Mouse (Mus musculus) hindbrain, embryonic 16.5 days (tissue): ENCODE data around the gene Lrrc15. TPM values are rescaled to one million over a fixed set of nuclear protein-coding genes. Genes with fewer than 3 reads are reported as not detected.

Experiments used
- ATAC-seq: fragments of 200-750 bp; cut with Nextera tagmentation; 2 replicates; pipeline ENCODE4 v1.8.0; 2017; ENCODE audit warnings: moderate TSS enrichment, moderate library complexity
- H3K27ac ChIP-seq: fragments of 300-500 bp; sonication (generic); 2 replicates; pipeline ENCODE4 v1.5.1; 2014; ENCODE audit warnings: low read depth, mild to moderate bottlenecking, control low read depth, low read length, moderate library complexity
- H3K27me3 ChIP-seq: fragments of 300-500 bp; sonication (generic); replicated peaks from 2 replicates; pipeline ENCODE4 v1.6.1; 2014; ENCODE audit warnings: low read length; ENCODE audit not compliant: control insufficient read depth, insufficient read depth
- H3K36me3 ChIP-seq: fragments of 300-500 bp; sonication (generic); 2 replicates; pipeline ENCODE4 v1.6.1; 2014; ENCODE audit warnings: mild to moderate bottlenecking, low read length, moderate library complexity, mixed read lengths; ENCODE audit not compliant: control insufficient read depth, insufficient read depth
- H3K4me1 ChIP-seq: fragments of 300-500 bp; sonication (generic); 2 replicates; pipeline ENCODE4 v1.6.1; 2014; ENCODE audit warnings: low read depth, low read length; ENCODE audit not compliant: control insufficient read depth, insufficient read depth
- H3K4me2 ChIP-seq: fragments of 300-500 bp; sonication (generic); 2 replicates; pipeline ENCODE4 v1.6.1; 2014; ENCODE audit warnings: mild to moderate bottlenecking, low read length, control low read depth, moderate library complexity
- H3K4me3 ChIP-seq: fragments of 300-500 bp; sonication (generic); 2 replicates; pipeline ENCODE4 v1.5.1; 2014; ENCODE audit warnings: mild to moderate bottlenecking, low read length, control low read depth, moderate library complexity
- H3K9ac ChIP-seq: fragments of 300-500 bp; sonication (generic); 2 replicates; pipeline ENCODE4 v1.6.1; 2014; ENCODE audit warnings: low read depth, mild to moderate bottlenecking, control low read depth, low read length, moderate library complexity
- H3K9me3 ChIP-seq: fragments of 300-500 bp; sonication (generic); 2 replicates; pipeline ENCODE4 v1.6.1; 2014; ENCODE audit warnings: mild to moderate bottlenecking, low read length, moderate library complexity; ENCODE audit not compliant: control insufficient read depth
- WGBS: fragments of 180-500 bp; shearing (Covaris S2); extraction: QIAGEN DNeasy Blood & Tissue Kit; methylation state at CpG from one replicate; pipeline ENCODE4 v1.1.7; 2014; 5-methylcytosine and 5-hydroxymethylcytosine counted together
- polyA plus RNA-seq: library from polyadenylated mRNA; unstranded; fragments of >200 nt; fragmentation: Nextera tagmentation; extraction: Ambion mirVana; gene quantifications from 2 replicates; pipeline ENCODE4 v1.2.1, GENCODE M21; 2015

Lrrc15 gene
- polyA plus RNA-seq, 1 experiment from 2014 or later, result 0.40 TPM

DNA sequence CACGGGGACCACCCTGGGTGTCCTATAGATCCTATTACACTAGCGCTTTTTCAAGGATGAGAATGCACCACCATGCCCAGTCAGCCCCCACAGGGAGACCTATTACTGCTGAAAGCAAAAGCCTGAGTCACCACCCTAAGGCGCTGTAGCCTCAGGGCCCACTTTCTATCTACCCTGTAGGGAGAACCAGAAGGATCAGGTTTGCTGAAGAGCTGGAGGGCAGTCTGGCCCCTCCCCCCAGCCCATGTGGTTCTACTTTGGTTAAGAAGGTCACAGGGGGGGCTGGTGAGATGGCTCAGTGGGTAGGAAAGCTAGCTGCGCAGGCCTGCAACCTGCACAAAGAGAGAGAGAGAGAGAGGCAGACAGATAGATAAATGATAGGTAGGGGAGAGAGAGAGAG, 2.6 kb upstream of the Lrrc15 start:
- H3K36me3 ChIP-seq, result no peaks in the 10 kb centered on the region
- WGBS, result 63% methylated on average over 4 of the region's 4 CpGs
- H3K4me3 ChIP-seq, result no peak overlapping the region
- peaks cover 12% of the 10 kb centered on the region for H3K4me1 ChIP-seq
- no peak overlapping the region for H3K9ac ChIP-seq
- no peak overlapping the region for H3K27ac ChIP-seq
- peaks cover 22% of the 10 kb centered on the region for H3K27me3 ChIP-seq
- H3K4me2 ChIP-seq, result no peak overlapping the region
- ATAC-seq, result no peak
- H3K9me3 ChIP-seq, result no peaks in the 10 kb centered on the region

DNA sequence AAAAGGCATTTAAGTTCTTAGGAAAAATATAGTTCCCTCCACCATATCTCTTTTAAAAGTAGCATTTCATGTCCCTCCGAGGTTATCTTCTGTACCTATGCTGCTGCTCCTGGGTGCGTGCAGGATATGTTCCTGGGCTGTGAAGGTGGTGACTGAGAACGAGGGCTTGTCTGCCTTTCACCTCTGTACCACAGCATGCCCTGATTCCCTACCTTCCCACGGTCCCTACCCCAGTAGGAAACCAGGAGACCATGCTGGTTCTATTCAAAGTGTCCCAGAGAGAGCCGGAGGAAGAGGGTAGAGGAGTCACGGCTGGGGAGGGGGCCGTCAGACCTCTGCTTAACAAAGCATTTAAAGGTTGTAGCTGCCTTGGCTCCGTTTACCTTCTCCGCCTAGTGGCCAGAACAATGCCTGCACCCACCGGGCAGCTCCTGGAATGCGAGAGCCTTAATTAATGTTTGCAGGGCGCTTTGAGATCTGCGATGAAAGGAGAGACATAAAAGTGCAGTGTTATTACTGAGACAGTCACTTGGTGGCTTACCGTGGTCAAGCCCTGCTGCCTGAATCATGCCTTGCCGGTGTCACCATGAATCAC, 784 bp upstream of the Lrrc15 start:
- peaks cover 22% of the 10 kb centered on the region for H3K27me3 ChIP-seq
- H3K4me1 ChIP-seq, result peaks cover 7% of the 10 kb centered on the region
- peak overlapping the region; percentile 48 for H3K4me2 ChIP-seq
- no peaks in the 10 kb centered on the region for H3K9me3 ChIP-seq
- H3K36me3 ChIP-seq, result no peaks in the 10 kb centered on the region
- no peak overlapping the region for H3K27ac ChIP-seq
- peak; percentile 67 for ATAC-seq
- peak overlapping the region; percentile 16 for H3K4me3 ChIP-seq
- H3K9ac ChIP-seq, result no peak overlapping the region
- WGBS, result 2% methylated on average over 15 of the region's 15 CpGs

DNA sequence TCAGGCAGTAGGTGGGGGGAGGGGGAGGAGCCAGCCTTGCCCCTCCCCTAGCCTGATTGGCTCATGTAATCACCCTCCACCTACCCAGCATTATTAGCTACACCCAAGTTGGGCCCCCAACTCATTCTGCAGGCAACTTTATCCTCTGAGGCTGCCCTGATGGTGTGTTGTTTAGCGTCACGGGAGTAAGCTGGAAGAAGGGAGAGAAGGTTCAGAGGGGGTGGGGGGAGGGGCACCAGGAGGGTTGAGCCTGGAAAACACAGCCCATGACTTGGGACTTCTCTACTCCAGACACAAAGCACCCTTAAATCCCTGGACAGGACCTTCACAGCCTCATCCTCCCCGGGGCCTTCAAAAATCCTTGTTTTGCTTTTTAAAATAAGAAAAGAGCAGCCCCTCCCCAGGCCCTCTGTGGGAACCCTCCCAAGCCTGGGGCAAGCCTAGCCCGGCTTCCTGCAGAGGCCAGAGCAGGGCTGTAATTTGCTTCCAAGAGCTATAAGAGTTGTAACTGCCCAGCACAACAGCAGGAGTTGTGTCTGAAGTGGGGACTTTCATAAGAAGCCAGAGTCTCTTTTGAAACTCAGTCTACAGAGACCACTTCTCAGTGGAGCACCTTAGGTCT, 2.3 kb downstream of the Lrrc15 start:
- no peak overlapping the region for H3K27ac ChIP-seq
- H3K9ac ChIP-seq, result no peak overlapping the region
- H3K4me2 ChIP-seq, result no peak overlapping the region
- H3K27me3 ChIP-seq, result peaks cover 22% of the 10 kb centered on the region
- WGBS, result 19% methylated on average over 4 of the region's 4 CpGs
- H3K4me1 ChIP-seq, result peaks cover 7% of the 10 kb centered on the region
- H3K9me3 ChIP-seq, result no peaks in the 10 kb centered on the region
- no peak overlapping the region for H3K4me3 ChIP-seq
- no peak for ATAC-seq
- no peaks in the 10 kb centered on the region for H3K36me3 ChIP-seq

DNA sequence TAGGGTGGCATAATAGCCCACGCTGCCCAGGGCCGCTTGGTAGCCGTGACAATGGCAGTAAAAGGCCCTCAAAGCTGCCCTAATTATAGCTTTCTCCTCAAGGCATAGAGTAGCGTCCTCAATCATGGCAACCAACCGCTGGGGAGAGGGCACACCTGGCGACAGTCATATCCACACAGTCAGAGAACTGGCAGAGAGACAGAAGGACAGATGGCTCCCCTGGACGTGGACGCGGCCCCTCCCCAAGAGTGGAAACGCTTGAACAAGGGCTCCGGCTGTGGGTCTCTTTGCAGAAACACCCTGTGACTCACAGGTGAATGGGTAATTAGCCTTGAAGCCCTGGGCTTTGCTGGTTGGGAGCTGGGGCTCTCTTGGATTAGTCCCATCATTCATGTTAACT, 4.7 kb downstream of the Lrrc15 start:
- peaks cover 15% of the 10 kb centered on the region for H3K27me3 ChIP-seq
- no peak overlapping the region for H3K4me3 ChIP-seq
- peaks cover 4% of the 10 kb centered on the region for H3K4me1 ChIP-seq
- H3K9ac ChIP-seq, result no peak overlapping the region
- 64% methylated on average over 11 of the region's 11 CpGs for WGBS
- H3K4me2 ChIP-seq, result no peak overlapping the region
- no peaks in the 10 kb centered on the region for H3K9me3 ChIP-seq
- no peak overlapping the region for H3K27ac ChIP-seq
- ATAC-seq, result no peak
- no peaks in the 10 kb centered on the region for H3K36me3 ChIP-seq

DNA sequence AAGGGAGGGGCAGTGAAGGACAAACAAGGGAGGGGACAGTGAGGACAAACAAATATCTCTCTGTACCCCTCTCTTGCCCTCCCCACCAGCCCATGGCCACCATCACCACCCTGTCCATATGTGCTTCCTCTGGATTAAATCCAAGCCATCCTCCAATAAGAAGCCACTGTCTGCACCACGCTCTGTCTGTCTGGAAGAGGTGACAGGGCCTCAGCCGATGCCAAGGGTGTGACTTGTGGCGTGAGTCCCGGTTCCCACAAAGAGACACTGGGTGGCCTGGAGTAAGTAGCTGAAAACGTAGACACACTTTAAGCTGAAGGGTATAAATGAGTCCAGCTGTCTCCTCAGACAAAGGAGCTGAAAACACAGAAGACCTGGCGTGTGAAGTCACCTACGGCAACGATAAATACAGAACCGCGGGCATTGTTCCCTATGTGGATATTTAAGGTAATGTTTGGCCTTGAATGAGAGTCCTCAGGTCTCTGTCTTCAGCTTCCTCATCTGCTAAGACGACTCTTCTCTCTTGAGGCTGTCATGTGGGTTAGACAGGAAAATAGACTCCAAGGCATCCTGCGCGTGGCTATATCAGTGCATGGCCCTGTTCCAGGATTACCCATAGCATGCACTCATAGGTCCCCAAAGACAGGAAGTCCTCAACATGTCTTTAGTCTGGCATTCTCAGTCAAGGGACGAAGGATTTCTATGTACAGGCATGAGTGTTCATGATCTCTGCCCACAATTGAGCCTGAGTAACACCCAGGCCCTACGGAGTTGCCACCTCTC, 7.3 kb downstream of the Lrrc15 start:
- Histone ChIP-seq H3K9ac (no peak overlapping the region), H3K4me1 (peaks cover 5% of the 10 kb centered on the region; the same call in 1 of the 2 replicates), H3K4me3 (no peak overlapping the region), H3K36me3 (no peaks in the 10 kb centered on the region), H3K27me3 (no peaks in the 10 kb centered on the region), H3K27ac (no peak overlapping the region), H3K4me2 (no peak overlapping the region), H3K9me3 (no peaks in the 10 kb centered on the region)
- 69% methylated on average over 15 of the region's 15 CpGs for WGBS
- no peak for ATAC-seq

DNA sequence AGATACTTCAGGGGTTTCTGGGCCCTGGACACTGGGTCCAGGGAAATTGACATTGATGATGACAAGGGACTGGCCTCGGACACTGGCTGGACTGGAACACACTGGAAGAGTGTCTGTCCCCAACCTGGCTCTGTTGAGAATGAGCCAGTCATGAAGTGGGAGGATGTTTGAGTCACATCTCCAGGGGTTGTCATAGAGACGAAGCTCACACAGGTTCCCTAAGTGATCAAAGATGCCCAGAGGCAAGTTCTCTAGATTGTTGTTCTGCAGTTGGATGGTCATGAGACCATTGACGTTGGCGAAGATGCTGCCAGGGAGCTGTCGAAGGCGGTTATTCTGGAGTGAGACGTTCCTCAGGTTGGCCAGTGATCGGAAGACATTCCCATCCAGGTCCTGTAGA, 10.0 kb downstream of the Lrrc15 start:
- WGBS, result 91% methylated on average over 8 of the region's 8 CpGs
- Histone ChIP-seq H3K9me3 (no peaks in the 10 kb centered on the region), H3K27ac (no peak overlapping the region), H3K27me3 (no peaks in the 10 kb centered on the region), H3K4me1 (peaks cover 5% of the 10 kb centered on the region; the same call in 1 of the 2 replicates), H3K9ac (no peak overlapping the region), H3K4me2 (no peak overlapping the region), H3K36me3 (no peaks in the 10 kb centered on the region), H3K4me3 (no peak overlapping the region)
- no peak for ATAC-seq

DNA sequence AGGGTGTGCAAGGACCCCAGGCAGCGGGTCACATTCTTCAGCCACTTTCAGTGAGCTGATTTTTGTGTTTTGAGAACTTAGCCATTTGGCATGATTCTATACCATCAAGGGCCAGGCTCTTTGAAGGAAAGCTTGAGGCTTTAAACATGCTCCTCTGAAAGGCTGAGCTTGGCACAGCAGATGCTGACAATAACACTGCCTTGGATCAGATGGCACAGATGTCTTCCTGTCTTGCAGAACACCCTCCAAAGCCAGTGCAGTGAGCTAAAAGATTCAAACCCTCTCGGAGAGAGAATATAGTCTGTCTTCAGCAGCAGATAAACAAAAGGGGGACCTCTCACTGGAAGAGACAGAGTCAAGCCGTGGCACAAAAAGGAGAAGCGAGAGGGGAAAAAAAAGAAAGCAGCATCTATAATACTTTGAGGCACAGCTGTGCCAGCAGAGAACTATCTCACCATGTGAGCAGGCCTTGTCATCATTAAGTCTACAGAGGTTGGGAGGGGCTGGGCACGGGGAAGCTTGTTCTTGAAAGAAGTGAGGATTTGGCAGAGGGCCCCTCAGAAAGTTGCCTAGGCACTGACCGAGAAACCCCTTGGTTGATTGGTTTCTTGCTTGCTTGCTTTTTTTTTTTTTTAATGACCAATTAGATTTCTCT, 11.0 kb downstream of the Lrrc15 start:
- WGBS, result 36% methylated on average over 6 of the region's 6 CpGs
- H3K36me3 ChIP-seq, result no peaks in the 10 kb centered on the region
- H3K27me3 ChIP-seq, result no peaks in the 10 kb centered on the region
- H3K27ac ChIP-seq, result peak overlapping the region; percentile 14; the same call in 1 of the 2 replicates
- no peaks in the 10 kb centered on the region for H3K9me3 ChIP-seq
- no peak overlapping the region for H3K4me3 ChIP-seq
- peaks cover 5% of the 10 kb centered on the region; the same call in 1 of the 2 replicates for H3K4me1 ChIP-seq
- no peak overlapping the region for H3K4me2 ChIP-seq
- no peak overlapping the region for H3K9ac ChIP-seq
- no peak for ATAC-seq

DNA sequence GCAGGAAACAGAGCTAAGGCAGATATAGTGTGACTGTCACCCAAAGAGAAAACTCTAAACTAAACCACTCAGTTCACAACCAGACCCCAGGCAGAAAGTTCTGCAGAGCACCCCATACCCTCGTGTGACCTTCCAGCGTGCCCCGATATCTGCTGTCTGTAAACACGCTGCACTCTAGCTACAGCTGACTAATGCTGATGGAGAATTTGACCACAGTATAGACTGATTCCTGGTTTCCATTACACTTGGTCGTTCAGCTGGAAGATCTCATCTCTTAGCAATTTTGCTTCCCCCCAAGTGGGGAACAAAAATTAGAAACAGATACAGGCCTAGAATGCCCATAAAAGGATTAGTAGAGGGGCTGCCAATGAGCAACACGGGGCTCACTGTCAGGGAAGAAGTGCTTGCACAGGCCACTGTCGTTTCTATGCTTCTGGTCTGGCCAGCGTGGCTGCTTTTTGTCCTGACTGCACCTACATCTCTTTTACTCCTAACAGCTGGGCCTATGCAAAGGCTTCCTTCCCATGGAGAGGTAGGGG, 11.8 kb downstream of the Lrrc15 start:
- Histone ChIP-seq H3K9ac (no peak overlapping the region), H3K27ac (no peak overlapping the region), H3K9me3 (no peaks in the 10 kb centered on the region), H3K36me3 (no peaks in the 10 kb centered on the region), H3K4me3 (no peak overlapping the region), H3K4me2 (no peak overlapping the region), H3K27me3 (no peaks in the 10 kb centered on the region), H3K4me1 (peaks cover 5% of the 10 kb centered on the region; the same call in 1 of the 2 replicates)
- WGBS, result 67% methylated on average over 8 of the region's 8 CpGs
- no peak for ATAC-seq

DNA sequence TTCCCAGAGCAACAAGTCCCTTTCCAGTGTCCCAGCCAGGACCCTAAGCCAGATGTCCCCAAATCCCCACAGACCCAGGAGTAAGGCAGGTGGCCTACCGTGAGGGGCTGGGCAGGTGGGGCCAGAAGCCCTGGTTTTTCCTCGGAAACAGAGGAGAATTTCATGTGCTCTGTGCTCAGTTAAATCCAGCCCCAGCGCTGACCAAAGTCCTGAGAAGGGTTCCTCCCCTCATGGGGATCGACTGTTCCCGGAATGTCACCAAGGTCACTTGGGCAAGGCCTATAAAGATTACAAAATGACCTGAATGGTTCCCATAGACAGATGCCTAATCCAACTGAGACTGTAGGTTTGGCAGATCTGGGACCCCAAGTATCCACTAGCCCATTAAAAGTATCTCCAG, 15.7 kb downstream of the Lrrc15 start, which contains the start of gene Cpn2:
Gene Cpn2, minus strand, starts transcription at position 141 of the 400 bp plus-strand sequence.
- H3K4me3 ChIP-seq, result no peak within 1 kb of the TSS
- no peak within 1 kb of the TSS for H3K4me2 ChIP-seq
- no peaks in the 10 kb centered on the region for H3K27me3 ChIP-seq
- no peak within 1 kb of the TSS for H3K9ac ChIP-seq
- peaks cover 5% of the 10 kb centered on the region; the same call in 1 of the 2 replicates for H3K4me1 ChIP-seq
- H3K9me3 ChIP-seq, result no peaks in the 10 kb centered on the region
- no peak for ATAC-seq
- 68% methylated on average over 5 of the region's 5 CpGs for WGBS
- H3K27ac ChIP-seq, result no peak within 1 kb of the TSS
- H3K36me3 ChIP-seq, result no peaks in the 10 kb centered on the region
